Mouse (Mus musculus): ENCODE data around the gene Grip1.

DNA sequence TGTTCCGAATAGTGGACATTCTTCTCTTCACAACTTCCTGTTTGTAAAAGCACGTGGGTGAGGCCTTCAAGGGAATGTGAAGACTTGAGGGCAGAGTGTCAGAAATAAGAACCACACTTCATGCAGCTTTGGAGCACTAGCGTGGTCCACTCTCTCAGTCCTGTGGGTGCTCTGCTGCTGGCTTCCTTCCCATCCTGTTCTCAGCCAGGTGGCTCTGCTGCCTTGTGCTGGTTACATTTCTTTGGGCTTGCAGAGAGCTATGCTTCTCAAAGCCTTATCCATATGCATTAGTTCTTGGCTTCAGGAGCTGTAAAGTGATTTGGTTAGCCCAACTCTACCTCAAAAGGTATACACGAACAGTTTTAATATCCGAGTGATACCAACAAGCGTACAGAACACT, 497.8 kb downstream of the Grip1 start:
- TF ChIP-seq POLR2A (IDR thresholded peaks at IDR 0.05; ENCODE audit: borderline replicate concordance, insufficient read depth, low read length) (no peak), CTCF (IDR thresholded peaks at IDR 0.05; ENCODE audit: borderline replicate concordance, insufficient read depth, low read depth, low read length) (no peak)
